Mouse (Mus musculus): ENCODE measurements around the gene Cachd1. TPM values are rescaled to one million over a fixed set of nuclear protein-coding genes. Genes with fewer than 3 reads are reported as not detected.

The Cachd1 gene
- polyA plus RNA-seq, 1 experiment from 2014 or later, result 27.3 TPM

GRCm38 (mm10) chr4:101033047-101033446 is 256.6 kb downstream of the Cachd1 start:
- H3K9ac ChIP-seq (replicated peaks; ENCODE audit: low read length), result no peak overlapping the region
- H3K9me3 ChIP-seq (replicated peaks; ENCODE audit: control insufficient read depth, low read length), result no peaks in the 10 kb centered on the region
- no peaks in the 10 kb centered on the region for H3K36me3 ChIP-seq (replicated peaks; ENCODE audit: control insufficient read depth, insufficient read depth, low read depth, low read length)
- H3K4me1 ChIP-seq (ENCODE audit: control insufficient read depth, insufficient read depth, low read length), result no peaks in the 10 kb centered on the region
- H3K4me2 ChIP-seq (ENCODE audit: low read depth, low read length), result no peak overlapping the region
- ATAC-seq (replicated peaks; ENCODE audit: insufficient number of reproducible peaks, low FRiP score, low TSS enrichment, low read depth) (no peak), DNase-seq (ENCODE audit: low spot score) (no peak)
- no peaks in the 10 kb centered on the region for H3K27me3 ChIP-seq (ENCODE audit: control insufficient read depth, insufficient read depth, low read length)
- H3K27ac ChIP-seq (replicated peaks; ENCODE audit: low read depth, low read length), result no peak overlapping the region
- H3K4me3 ChIP-seq (ENCODE audit: low read depth, low read length), result no peak overlapping the region
- 73% methylated on average over 3 of the region's 3 CpGs for WGBS

- Histone ChIP-seq H3K9me3 (replicated peaks; ENCODE audit: control insufficient read depth, low read length) (no peaks in the 10 kb centered on the region), H3K36me3 (replicated peaks; ENCODE audit: control insufficient read depth, insufficient read depth, low read depth, low read length) (no peaks in the 10 kb centered on the region), H3K4me3 (ENCODE audit: low read depth, low read length) (no peak overlapping the region), H3K9ac (replicated peaks; ENCODE audit: low read length) (no peak overlapping the region), H3K4me2 (ENCODE audit: low read depth, low read length) (no peak overlapping the region), H3K27me3 (ENCODE audit: control insufficient read depth, insufficient read depth, low read length) (no peaks in the 10 kb centered on the region), H3K27ac (replicated peaks; ENCODE audit: low read depth, low read length) (no peak overlapping the region), H3K4me1 (ENCODE audit: control insufficient read depth, insufficient read depth, low read length) (no peaks in the 10 kb centered on the region)
- WGBS, result 84% methylated on average over 5 of the region's 5 CpGs
- DNase-seq (ENCODE audit: low spot score) (no peak), ATAC-seq (replicated peaks; ENCODE audit: insufficient number of reproducible peaks, low FRiP score, low TSS enrichment, low read depth) (no peak)
Observed at GRCm38 (mm10) chr4:101035131-101035530, 258.7 kb downstream of the Cachd1 start.

GRCm38 (mm10) chr4:101037156-101037555 is 260.7 kb downstream of the Cachd1 start:
- WGBS, result 59% methylated on average over 7 of the region's 7 CpGs
- no peak for DNase-seq (ENCODE audit: low spot score)
- H3K27ac ChIP-seq (replicated peaks; ENCODE audit: low read depth, low read length), result no peak overlapping the region
- no peaks in the 10 kb centered on the region for H3K4me1 ChIP-seq (ENCODE audit: control insufficient read depth, insufficient read depth, low read length)
- no peak for ATAC-seq (replicated peaks; ENCODE audit: insufficient number of reproducible peaks, low FRiP score, low TSS enrichment, low read depth)
- no peaks in the 10 kb centered on the region for H3K9me3 ChIP-seq (replicated peaks; ENCODE audit: control insufficient read depth, low read length)
- H3K9ac ChIP-seq (replicated peaks; ENCODE audit: low read length), result no peak overlapping the region
- H3K36me3 ChIP-seq (replicated peaks; ENCODE audit: control insufficient read depth, insufficient read depth, low read depth, low read length), result no peaks in the 10 kb centered on the region
- no peak overlapping the region for H3K4me3 ChIP-seq (ENCODE audit: low read depth, low read length)
- H3K4me2 ChIP-seq (ENCODE audit: low read depth, low read length), result no peak overlapping the region
- no peaks in the 10 kb centered on the region for H3K27me3 ChIP-seq (ENCODE audit: control insufficient read depth, insufficient read depth, low read length)

GRCm38 (mm10) chr4:101043691-101044090 is 267.2 kb downstream of the Cachd1 start:
- no peaks in the 10 kb centered on the region for H3K36me3 ChIP-seq (replicated peaks; ENCODE audit: control insufficient read depth, insufficient read depth, low read depth, low read length)
- no peak for DNase-seq (ENCODE audit: low spot score)
- ATAC-seq (replicated peaks; ENCODE audit: insufficient number of reproducible peaks, low FRiP score, low TSS enrichment, low read depth), result no peak
- H3K4me1 ChIP-seq (ENCODE audit: control insufficient read depth, insufficient read depth, low read length), result no peaks in the 10 kb centered on the region
- H3K9ac ChIP-seq (replicated peaks; ENCODE audit: low read length), result no peak overlapping the region
- no peak overlapping the region for H3K27ac ChIP-seq (replicated peaks; ENCODE audit: low read depth, low read length)
- no peaks in the 10 kb centered on the region for H3K27me3 ChIP-seq (ENCODE audit: control insufficient read depth, insufficient read depth, low read length)
- H3K4me3 ChIP-seq (ENCODE audit: low read depth, low read length), result no peak overlapping the region
- H3K4me2 ChIP-seq (ENCODE audit: low read depth, low read length), result no peak overlapping the region
- WGBS, result 76% methylated on average over 2 of the region's 2 CpGs
- H3K9me3 ChIP-seq (replicated peaks; ENCODE audit: control insufficient read depth, low read length), result no peaks in the 10 kb centered on the region

- DNase-seq (ENCODE audit: low spot score), result no peak
- H3K36me3 ChIP-seq (replicated peaks; ENCODE audit: control insufficient read depth, insufficient read depth, low read depth, low read length), result no peaks in the 10 kb centered on the region
- ATAC-seq (replicated peaks; ENCODE audit: insufficient number of reproducible peaks, low FRiP score, low TSS enrichment, low read depth), result no peak
- H3K4me1 ChIP-seq (ENCODE audit: control insufficient read depth, insufficient read depth, low read length), result no peaks in the 10 kb centered on the region
- H3K27me3 ChIP-seq (ENCODE audit: control insufficient read depth, insufficient read depth, low read length), result no peaks in the 10 kb centered on the region
- no peak overlapping the region for H3K4me3 ChIP-seq (ENCODE audit: low read depth, low read length)
- no peak overlapping the region for H3K9ac ChIP-seq (replicated peaks; ENCODE audit: low read length)
- H3K9me3 ChIP-seq (replicated peaks; ENCODE audit: control insufficient read depth, low read length), result no peaks in the 10 kb centered on the region
- no peak overlapping the region for H3K4me2 ChIP-seq (ENCODE audit: low read depth, low read length)
- H3K27ac ChIP-seq (replicated peaks; ENCODE audit: low read depth, low read length), result no peak overlapping the region
Observed at GRCm38 (mm10) chr4:101044149-101044548, 267.7 kb downstream of the Cachd1 start.

- Histone ChIP-seq H3K4me2 (ENCODE audit: low read depth, low read length) (no peak overlapping the region), H3K9me3 (replicated peaks; ENCODE audit: control insufficient read depth, low read length) (no peaks in the 10 kb centered on the region), H3K4me1 (ENCODE audit: control insufficient read depth, insufficient read depth, low read length) (no peaks in the 10 kb centered on the region), H3K4me3 (ENCODE audit: low read depth, low read length) (no peak overlapping the region), H3K27ac (replicated peaks; ENCODE audit: low read depth, low read length) (no peak overlapping the region), H3K27me3 (ENCODE audit: control insufficient read depth, insufficient read depth, low read length) (no peaks in the 10 kb centered on the region), H3K36me3 (replicated peaks; ENCODE audit: control insufficient read depth, insufficient read depth, low read depth, low read length) (no peaks in the 10 kb centered on the region), H3K9ac (replicated peaks; ENCODE audit: low read length) (no peak overlapping the region)
- WGBS, result 76% methylated on average over 4 of the region's 4 CpGs
- ATAC-seq (replicated peaks; ENCODE audit: insufficient number of reproducible peaks, low FRiP score, low TSS enrichment, low read depth) (no peak), DNase-seq (ENCODE audit: low spot score) (no peak)
Observed at GRCm38 (mm10) chr4:101046576-101046975, 270.1 kb downstream of the Cachd1 start.

GRCm38 (mm10) chr4:101062146-101062545 is 285.7 kb downstream of the Cachd1 start:
- WGBS, result 68% methylated on average over 2 of the region's 2 CpGs
- no peak for DNase-seq (ENCODE audit: low spot score)
- no peak for ATAC-seq (replicated peaks; ENCODE audit: insufficient number of reproducible peaks, low FRiP score, low TSS enrichment, low read depth)

GRCm38 (mm10) chr4:101066401-101066800 is 289.9 kb downstream of the Cachd1 start:
- Histone ChIP-seq H3K36me3 (replicated peaks; ENCODE audit: control insufficient read depth, insufficient read depth, low read depth, low read length) (no peaks in the 10 kb centered on the region), H3K9ac (replicated peaks; ENCODE audit: low read length) (no peak overlapping the region), H3K27me3 (ENCODE audit: control insufficient read depth, insufficient read depth, low read length) (no peaks in the 10 kb centered on the region), H3K9me3 (replicated peaks; ENCODE audit: control insufficient read depth, low read length) (no peaks in the 10 kb centered on the region), H3K4me2 (ENCODE audit: low read depth, low read length) (no peak overlapping the region), H3K4me3 (ENCODE audit: low read depth, low read length) (no peak overlapping the region), H3K27ac (replicated peaks; ENCODE audit: low read depth, low read length) (no peak overlapping the region), H3K4me1 (ENCODE audit: control insufficient read depth, insufficient read depth, low read length) (no peaks in the 10 kb centered on the region)
- ATAC-seq (replicated peaks; ENCODE audit: insufficient number of reproducible peaks, low FRiP score, low TSS enrichment, low read depth), result no peak
- no peak for DNase-seq (ENCODE audit: low spot score)
- WGBS, result 58% methylated on average over 5 of the region's 5 CpGs

More at GRCm38 (mm10) chr4:101062146-101062545, 285.7 kb downstream of the Cachd1 start:
- no peak overlapping the region for H3K9ac ChIP-seq (replicated peaks; ENCODE audit: low read length)
- no peaks in the 10 kb centered on the region for H3K4me1 ChIP-seq (ENCODE audit: control insufficient read depth, insufficient read depth, low read length)
- H3K4me2 ChIP-seq (ENCODE audit: low read depth, low read length), result no peak overlapping the region
- H3K27ac ChIP-seq (replicated peaks; ENCODE audit: low read depth, low read length), result no peak overlapping the region
- H3K27me3 ChIP-seq (ENCODE audit: control insufficient read depth, insufficient read depth, low read length), result no peaks in the 10 kb centered on the region
- H3K9me3 ChIP-seq (replicated peaks; ENCODE audit: control insufficient read depth, low read length), result no peaks in the 10 kb centered on the region
- H3K36me3 ChIP-seq (replicated peaks; ENCODE audit: control insufficient read depth, insufficient read depth, low read depth, low read length), result no peaks in the 10 kb centered on the region
- no peak overlapping the region for H3K4me3 ChIP-seq (ENCODE audit: low read depth, low read length)

Measured in embryonic facial prominence, embryonic 11.5 days (tissue).